Mouse (Mus musculus) midbrain, embryonic 12.5 days (tissue): ENCODE results near the gene Ubxn10. TPM values are rescaled to one million over a fixed set of nuclear protein-coding genes. Genes with fewer than 3 reads are reported as not detected.

Source experiments
- ATAC-seq: fragments of 200-750 bp; cut with Nextera tagmentation; 2 replicates; pipeline ENCODE4 v1.8.0; 2017; ENCODE audit warnings: low read depth, moderate TSS enrichment, moderate library complexity; ENCODE audit not compliant: low FRiP score
- H3K27ac ChIP-seq: fragments of 300-500 bp; sonication (generic); replicated peaks from 2 replicates; pipeline ENCODE4 v1.5.1; 2016; ENCODE audit warnings: mild to moderate bottlenecking
- H3K27me3 ChIP-seq: fragments of 300-500 bp; sonication (generic); 2 replicates; pipeline ENCODE4 v1.6.1; 2016; ENCODE audit warnings: mild to moderate bottlenecking
- H3K36me3 ChIP-seq: fragments of 300-500 bp; sonication (generic); 2 replicates; pipeline ENCODE4 v1.6.1; 2016
- H3K4me1 ChIP-seq: fragments of 300-500 bp; sonication (generic); 2 replicates; pipeline ENCODE4 v1.6.1; 2016
- H3K4me2 ChIP-seq: fragments of 300-500 bp; sonication (generic); replicated peaks from 2 replicates; pipeline ENCODE4 v1.6.1; 2016; ENCODE audit warnings: mild to moderate bottlenecking, moderate library complexity
- H3K4me3 ChIP-seq: fragments of 300-500 bp; sonication (generic); 2 replicates; pipeline ENCODE4 v1.5.1; 2016; ENCODE audit warnings: mild to moderate bottlenecking
- H3K9ac ChIP-seq: fragments of 300-500 bp; sonication (generic); replicated peaks from 2 replicates; pipeline ENCODE4 v1.6.1; 2016; ENCODE audit warnings: mild to moderate bottlenecking, moderate library complexity
- H3K9me3 ChIP-seq: fragments of 300-500 bp; sonication (generic); 2 replicates; pipeline ENCODE4 v1.6.1; 2016; ENCODE audit warnings: mild to moderate bottlenecking
- WGBS: fragments of 180-500 bp; shearing (Covaris S2); methylation state at CpG from one replicate; pipeline ENCODE4 v1.1.7; 2016; 5-methylcytosine and 5-hydroxymethylcytosine counted together
- polyA plus RNA-seq: library from polyadenylated mRNA; unstranded; fragments of >200 nt; fragmentation: Nextera tagmentation; extraction: Ambion mirVana; gene quantifications from 2 replicates; pipeline ENCODE4 v1.2.1, GENCODE M21; 2016

The Ubxn10 gene
- polyA plus RNA-seq, 1 experiment from 2014 or later: 1.4 TPM

DNA sequence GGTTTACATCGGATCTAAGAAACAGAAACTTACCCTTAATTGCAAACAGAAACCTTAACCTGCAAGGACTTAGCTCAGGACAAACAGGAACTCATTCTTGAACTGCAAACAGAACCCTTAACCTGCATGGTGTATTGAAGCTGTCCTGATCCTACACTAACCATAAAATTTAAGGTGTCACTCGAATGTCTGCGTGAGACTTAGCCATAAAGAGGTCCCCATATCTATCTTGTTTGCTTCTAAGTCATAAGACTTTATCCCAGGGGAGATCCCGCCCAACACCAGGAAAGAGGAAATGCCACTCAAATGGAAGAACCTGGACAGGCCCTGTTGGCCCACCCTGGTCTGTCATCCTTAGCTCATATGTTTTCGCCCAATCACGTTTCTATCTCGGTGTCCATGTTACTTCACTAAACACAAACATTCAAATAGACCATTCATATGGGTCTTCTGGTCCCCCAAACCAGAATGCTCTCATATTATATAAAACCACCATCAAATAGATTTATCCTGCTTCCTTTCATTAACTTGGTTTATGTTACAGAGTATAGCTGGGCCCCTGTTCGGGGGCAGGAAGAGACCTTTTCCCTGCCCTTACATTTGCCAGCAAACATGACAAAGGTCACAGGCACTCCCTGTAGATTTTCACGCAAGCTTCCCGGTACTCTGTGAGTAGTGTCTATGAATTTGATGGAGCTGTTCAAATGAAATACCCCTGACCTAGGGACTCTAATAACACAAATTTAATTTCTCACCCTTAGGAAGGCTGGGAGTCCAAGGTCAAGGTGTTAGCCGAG is 66.7 kb downstream of the Ubxn10 start:
- H3K27ac ChIP-seq: no peak overlapping the region
- H3K36me3 ChIP-seq: no peaks in the 10 kb centered on the region
- H3K4me3 ChIP-seq: no peak overlapping the region
- no peak overlapping the region for H3K9ac ChIP-seq
- H3K4me1 ChIP-seq: 0 out of 2 replicates have a peak, but pooled peaks cover 7% of the 10 kb centered on the region
- WGBS: 86% methylated on average over 11 of the region's 11 CpGs
- H3K4me2 ChIP-seq: no peak overlapping the region
- peaks cover 22% of the 10 kb centered on the region for H3K27me3 ChIP-seq
- ATAC-seq: no peak
- H3K9me3 ChIP-seq: no peaks in the 10 kb centered on the region

DNA sequence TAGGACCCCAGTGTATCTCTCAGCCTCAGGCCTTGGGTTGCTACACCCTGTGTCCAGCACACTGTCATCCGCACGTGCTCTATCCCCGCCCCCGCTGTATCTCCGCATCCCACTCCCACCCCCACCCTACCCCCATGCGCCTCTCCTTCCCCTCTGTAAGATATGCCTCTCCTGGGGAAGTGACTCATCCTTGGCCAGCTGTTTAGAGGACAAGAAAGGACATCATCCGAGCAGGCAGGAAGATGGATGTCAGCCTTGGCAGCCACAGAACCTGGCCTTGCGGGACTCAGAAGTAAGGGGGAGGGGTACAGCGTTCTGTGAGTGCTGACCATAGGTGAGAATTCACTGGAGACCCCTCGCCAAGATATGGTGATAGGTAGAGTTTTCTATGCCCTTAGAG is 70.4 kb downstream of the Ubxn10 start:
- no peaks in the 10 kb centered on the region; the same call in 1 of the 2 replicates for H3K27me3 ChIP-seq
- no peak overlapping the region for H3K9ac ChIP-seq
- 85% methylated on average over 10 of the region's 10 CpGs for WGBS
- H3K4me3 ChIP-seq: no peak overlapping the region
- ATAC-seq: no peak
- no peaks in the 10 kb centered on the region for H3K36me3 ChIP-seq
- no peak overlapping the region for H3K27ac ChIP-seq
- no peaks in the 10 kb centered on the region for H3K4me1 ChIP-seq
- no peaks in the 10 kb centered on the region for H3K9me3 ChIP-seq
- H3K4me2 ChIP-seq: no peak overlapping the region

DNA sequence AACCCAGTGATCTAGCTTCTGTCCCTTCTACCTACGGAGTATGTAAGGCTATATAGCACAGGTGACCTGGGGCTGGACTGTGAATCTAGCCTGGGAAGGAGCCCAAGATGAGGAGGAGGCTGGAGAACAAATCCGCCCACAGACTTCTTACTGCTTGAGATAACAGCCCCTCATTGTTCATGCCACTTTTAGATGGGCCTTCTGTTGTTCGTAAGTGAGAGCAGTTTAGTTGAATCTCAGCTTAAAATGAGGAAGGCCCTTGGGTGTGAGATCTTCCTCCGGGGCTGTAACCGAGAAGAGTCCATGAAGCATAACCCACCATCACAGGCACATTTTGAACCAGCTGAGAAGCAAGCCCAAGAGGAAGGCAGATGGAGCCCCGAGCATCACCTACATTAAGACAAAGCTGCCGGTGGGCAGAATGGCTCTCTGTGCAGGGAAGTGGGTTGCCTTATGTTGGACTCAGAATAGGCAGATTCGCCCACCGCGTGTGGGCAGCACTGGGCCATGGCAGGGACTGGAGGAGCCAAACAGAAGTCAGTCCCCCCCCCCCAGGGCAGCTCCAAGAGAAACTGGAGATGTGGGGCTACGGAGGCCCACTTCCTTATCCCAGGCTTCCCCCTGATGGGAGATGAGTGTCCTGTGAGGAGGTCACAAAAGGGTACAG is 76.9 kb downstream of the Ubxn10 start:
- no peak overlapping the region for H3K4me2 ChIP-seq
- ATAC-seq: no peak
- H3K9ac ChIP-seq: no peak overlapping the region
- H3K4me1 ChIP-seq: no peaks in the 10 kb centered on the region
- no peak overlapping the region for H3K4me3 ChIP-seq
- no peaks in the 10 kb centered on the region; the same call in 1 of the 2 replicates for H3K27me3 ChIP-seq
- H3K9me3 ChIP-seq: no peaks in the 10 kb centered on the region
- no peak overlapping the region for H3K27ac ChIP-seq
- H3K36me3 ChIP-seq: no peaks in the 10 kb centered on the region
- WGBS: 83% methylated on average over 11 of the region's 11 CpGs

Other genes with a start within 250 kb of the Ubxn10 start
- 0.14 and 0.37 TPM in 2 replicates for gene Vwa5b1, start 101.3 kb downstream of the Ubxn10 start, polyA plus RNA-seq
- 0.50 and 0.98 TPM in 2 replicates for gene Pla2g2c, start 12.4 kb downstream of the Ubxn10 start, polyA plus RNA-seq
- gene Pla2g2f, start 20.5 kb upstream of the Ubxn10 start, polyA plus RNA-seq: 0.11 and 0.12 TPM in 2 replicates
- gene Pla2g2d, start 38.6 kb upstream of the Ubxn10 start, polyA plus RNA-seq: 0.21 and 0.33 TPM in 2 replicates
- not detected in 2 replicates for gene Pla2g5, start 126.3 kb upstream of the Ubxn10 start, polyA plus RNA-seq
- not detected in 2 replicates for gene Gm13030, start 136.8 kb upstream of the Ubxn10 start, polyA plus RNA-seq
- gene Pla2g2e, start 140.8 kb upstream of the Ubxn10 start, polyA plus RNA-seq: not detected in 2 replicates
- gene Otud3, start 176.8 kb upstream of the Ubxn10 start, polyA plus RNA-seq: 2.6 and 2.9 TPM in 2 replicates
- gene Rnf186, start 229.9 kb upstream of the Ubxn10 start, polyA plus RNA-seq: not detected in 2 replicates
- 1.2 and 1.5 TPM in 2 replicates for gene Tmco4, start 235.7 kb upstream of the Ubxn10 start, polyA plus RNA-seq